Mouse (Mus musculus) erythroblast, adult 5-6 weeks (primary cell): ENCODE data around the gene Psmb6. TPM values are rescaled to one million over a fixed set of nuclear protein-coding genes. Genes with fewer than 3 reads are reported as not detected.
A peak's percentile ranks its signal among the peaks of the same experiment; 100 is the strongest.

ENCODE experiments used
- ATAC-seq: replicated peaks from 2 replicates; pipeline ENCODE4 v1.8.0; 2016; ENCODE audit warnings: moderate number of reproducible peaks, mild to moderate bottlenecking, moderate TSS enrichment, inconsistent platforms; ENCODE audit not compliant: poor library complexity, low FRiP score, severe bottlenecking
- total RNA-seq, 2 experiments: library from RNA; stranded (forward) in 1 of 2; stranded (reverse) in 1 of 2; fragments of 150-400 nt in 1 of 2; fragments of 200-764, 138-1000 nt in 1 of 2; gene quantifications; 2 replicates each; pipeline versions ENCODE4 v1.2.3 to v1.2.4; 2015 to 2017; ENCODE audit warnings: low replicate concordance in 2 of 2

The Psmb6 gene
- total RNA-seq (2015; ENCODE audit: low replicate concordance): 33.4 and 43.5 TPM in 2 replicates
- total RNA-seq (2017; ENCODE audit: low replicate concordance): 55.5 and 62.5 TPM in 2 replicates

DNA sequence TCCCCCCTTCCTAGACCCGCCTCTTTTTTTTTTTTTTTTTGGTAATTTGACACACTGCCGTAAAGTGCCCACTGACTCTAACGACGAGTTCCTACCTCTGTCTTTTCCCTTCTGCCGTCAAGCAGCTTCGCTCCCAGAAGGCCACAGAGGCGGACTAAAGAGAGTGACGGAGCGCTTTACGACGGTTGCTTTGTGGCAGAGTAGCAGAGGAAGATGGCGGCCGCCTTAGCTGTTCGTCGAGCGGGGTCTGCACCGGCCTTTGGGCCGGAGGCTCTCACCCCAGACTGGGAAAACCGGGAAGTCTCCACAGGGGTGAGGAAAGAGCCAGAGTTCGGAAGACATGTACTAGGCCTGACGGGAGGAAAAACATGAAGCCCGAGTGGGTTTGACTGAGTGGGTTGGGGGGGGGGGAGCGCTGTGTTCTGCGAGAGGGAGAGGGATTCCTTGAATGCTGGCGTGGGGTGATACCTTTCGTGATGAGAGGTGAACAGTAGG is at the start of gene Psmb6:
TSS of gene Psmb6 (plus strand) at position 184 of the 495 bp plus-strand sequence.
- ATAC-seq: peak; percentile 99

DNA sequence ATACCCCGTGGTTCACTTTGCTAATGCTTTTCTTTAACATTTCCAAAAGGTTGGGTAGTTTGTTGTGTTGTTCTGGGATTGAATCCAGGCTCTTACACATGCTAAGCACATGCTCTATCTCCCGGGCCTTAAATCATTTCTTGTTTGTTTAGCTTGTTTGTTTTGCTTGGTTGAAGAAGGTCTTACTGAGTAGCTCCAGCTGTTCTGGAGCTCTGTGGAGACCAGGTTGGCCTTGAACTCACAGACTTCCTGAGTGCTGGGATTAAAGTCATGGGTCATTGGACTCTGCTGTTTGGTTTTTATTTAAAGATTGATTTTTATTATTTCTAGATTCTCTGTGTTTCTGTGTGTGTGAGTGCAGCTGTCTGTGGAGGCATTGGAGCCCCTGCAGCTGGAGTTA is 39.7 kb upstream of the Psmb6 start:
- ATAC-seq: no peak

DNA sequence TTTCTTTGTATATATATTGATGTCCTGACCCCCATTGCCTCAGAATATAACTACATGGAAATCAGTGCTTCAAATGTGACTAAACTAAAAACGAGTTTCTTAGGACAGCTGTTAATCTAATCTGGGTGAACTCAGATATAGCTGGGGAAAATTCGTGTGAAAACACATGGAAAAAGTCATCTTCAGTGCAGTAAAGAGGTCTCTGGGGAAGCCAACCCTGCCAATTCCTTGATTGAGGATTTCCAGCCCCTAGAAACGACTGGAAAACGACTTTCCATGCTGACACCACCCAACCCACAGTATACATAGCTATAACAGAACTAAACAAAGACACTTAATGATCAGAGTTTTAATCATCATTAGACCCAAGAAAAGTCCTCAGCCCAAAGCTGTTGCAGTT is 37.4 kb upstream of the Psmb6 start:
- no peak for ATAC-seq

DNA sequence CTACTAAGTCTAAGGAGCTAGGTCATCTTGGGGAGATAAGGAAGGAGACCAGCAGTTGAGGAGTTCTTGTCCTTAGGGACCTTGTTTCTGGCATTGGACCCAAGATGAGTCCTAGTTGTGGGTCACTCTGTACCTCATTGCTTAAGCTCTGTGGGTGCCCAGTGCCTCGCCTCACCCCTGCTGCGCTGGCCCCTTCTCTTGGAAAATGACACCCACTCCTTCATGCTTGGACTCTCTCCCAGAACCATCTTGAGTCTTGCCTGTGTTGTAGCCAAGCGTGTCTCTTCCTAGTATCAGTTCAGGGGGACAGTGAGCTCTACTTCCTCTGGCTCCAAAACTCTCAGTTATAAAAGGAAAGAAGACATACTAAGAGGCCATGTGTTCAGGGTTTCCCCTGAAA is 36.0 kb upstream of the Psmb6 start:
- ATAC-seq: no peak

DNA sequence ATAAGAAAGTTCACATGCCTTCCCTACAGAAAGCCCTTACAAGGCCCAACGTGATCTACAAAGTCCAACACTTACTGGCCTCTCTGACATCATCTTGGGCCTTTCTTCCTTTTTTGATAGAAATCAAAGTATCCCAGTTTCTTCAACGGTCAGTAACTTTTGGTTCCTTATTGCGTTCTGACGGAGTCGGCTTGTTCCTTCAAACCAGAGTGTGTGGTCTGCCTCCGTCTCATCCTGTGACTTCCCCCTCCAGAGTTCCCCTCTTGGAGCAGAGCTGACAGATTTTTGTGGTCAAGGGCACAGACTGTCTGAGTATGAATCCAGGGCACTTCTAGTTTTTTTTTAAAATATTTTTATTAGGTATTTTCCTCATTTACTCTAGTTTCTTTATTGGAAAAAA is 35.5 kb upstream of the Psmb6 start:
- no peak for ATAC-seq

DNA sequence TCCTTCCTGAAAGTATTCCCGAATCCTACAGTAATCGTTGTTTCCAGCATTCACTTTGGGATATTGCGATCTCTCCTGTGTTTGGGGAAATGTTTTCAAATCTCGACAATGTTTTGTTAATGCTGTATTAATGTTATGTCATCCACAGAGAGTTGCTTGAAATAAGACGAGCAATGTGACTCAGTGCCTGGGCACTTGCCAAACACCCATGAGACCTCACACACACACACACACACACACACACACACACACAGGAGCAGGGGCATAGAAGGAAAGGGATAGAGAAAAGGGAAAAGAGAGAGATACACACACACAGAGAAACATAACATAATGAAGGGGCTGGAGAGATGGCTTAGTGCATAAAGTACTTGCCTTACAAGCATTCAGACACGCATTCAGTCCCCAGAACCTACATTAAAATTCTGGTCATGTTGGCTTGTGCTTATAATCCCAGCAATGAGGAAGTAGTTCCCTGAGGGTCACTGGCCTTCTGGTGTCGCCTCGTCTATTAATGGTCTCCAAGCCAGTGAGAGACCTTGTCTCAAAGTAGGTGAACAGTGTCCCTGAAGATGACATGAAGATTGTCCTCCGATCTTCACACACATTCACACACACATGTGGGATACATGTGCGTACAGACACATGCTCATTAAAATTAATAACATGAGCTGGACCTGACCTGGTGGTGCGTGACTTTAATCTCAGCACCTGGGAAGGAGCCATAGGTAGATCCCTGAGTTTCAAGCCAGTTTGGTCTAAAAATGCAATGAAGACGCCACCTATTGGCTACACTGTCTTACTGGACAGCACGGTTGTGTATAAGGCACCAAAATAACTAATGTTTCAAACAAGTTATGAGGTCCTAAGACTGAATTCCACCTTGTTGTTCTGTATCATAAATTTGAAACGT is 25.3 kb upstream of the Psmb6 start:
- 0 out of 2 replicates have a peak, but pooled peaks have one; percentile 35 for ATAC-seq

DNA sequence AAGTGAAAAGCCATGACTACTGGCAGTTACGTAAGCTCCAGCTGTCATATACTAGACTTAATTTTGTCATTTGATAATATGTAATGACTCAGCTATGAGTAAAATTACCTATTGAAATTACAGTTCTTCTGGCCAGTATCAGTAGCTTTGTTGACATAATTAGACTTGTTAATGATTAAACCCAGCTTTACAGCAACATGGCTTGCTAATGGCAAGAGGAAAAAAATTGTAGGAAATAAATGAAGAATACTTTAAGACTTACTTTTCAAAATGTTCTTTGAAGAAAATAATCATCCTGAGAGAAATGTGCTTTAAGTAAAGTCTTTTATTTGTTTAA is 24.7 kb upstream of the Psmb6 start:
- ATAC-seq: no peak

DNA sequence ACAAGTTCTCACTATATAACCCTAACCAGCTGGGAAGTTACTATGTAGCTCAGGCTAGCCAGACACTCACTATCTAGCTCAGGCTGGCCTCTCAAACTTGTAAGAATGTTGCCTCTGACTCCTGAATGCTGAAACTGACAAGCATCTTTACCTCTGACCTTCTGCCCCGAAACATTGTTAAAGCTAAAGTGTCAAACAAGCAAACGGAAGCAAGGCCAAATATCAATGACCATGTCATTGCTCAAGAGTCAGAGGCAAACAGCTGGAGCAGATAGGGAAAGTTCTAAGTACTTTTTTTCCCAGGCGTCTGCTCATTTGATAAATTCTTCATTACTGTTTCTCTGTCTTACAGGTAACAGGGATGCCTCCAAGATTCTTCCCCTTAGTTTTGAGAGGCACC is 23.1 kb upstream of the Psmb6 start:
- no peak for ATAC-seq

DNA sequence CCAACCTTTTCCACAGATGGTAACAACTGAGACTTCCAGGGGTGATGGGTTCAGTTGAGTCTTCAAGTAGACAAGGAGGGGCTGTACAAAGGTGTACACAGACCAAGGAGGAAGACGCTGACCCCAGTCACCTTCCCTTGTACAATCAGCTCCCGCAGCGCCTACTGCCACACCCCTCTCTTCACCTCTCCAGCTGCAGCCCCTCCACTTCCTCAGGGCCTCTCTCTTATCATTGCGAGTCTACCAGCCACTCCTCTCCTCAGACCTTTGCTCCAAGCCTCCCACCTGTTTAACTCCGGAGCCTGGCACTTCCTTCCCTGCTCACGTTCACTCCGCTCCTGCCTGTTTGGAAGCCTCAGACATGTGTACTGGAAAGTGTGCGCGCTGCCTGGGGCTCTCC is 20.2 kb upstream of the Psmb6 start, which contains the start of gene Tm4sf5:
TSS of gene Tm4sf5 (plus strand) at position 275 of the 400 bp plus-strand sequence.
- ATAC-seq: no peak

DNA sequence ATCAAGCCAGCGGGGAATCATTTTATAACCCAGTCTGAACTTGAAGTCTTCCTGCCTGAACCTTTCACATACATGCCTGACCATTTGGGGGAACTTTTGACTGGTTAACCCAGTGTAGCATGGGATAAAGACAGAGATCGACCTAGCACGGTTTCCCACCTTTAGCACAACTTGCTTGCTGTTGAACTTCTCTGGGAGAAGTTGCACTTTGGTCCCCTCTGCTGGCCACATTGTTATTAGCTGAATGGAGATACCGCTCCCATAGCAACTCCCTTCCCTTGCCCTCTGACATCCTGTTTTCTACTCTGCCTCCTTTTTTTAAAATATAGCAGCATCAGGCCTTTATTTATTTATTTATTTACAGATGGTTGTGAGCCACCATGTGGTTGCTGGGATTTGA is 18.8 kb upstream of the Psmb6 start:
- ATAC-seq: no peak

DNA sequence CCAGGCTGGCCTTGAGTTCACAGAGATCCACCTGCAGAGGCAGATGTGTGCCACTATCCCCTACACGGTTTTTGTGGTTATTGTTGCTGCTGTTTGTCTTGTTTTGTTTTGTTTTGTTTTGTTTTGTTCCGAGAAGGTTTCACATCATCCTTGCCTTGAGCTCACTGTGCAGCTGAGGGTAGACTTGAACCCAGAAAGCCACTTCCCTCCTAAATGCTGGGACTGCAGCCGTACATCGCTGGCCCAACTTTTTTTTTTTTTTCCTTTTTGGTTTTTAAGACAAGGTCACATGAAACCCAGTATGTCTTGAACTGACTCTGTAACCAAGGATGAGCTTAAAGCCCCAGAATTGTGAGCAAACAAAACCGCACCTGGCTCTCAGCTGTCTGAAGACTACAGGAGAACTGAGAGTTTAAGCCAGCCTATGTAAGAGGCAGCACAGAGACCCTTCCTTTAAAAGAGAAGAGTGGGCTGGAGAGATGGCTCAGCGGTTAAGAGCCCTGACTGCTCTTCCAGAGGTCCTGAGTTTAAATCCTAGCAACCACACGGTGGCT is 18.1 kb upstream of the Psmb6 start:
- no peak for ATAC-seq

DNA sequence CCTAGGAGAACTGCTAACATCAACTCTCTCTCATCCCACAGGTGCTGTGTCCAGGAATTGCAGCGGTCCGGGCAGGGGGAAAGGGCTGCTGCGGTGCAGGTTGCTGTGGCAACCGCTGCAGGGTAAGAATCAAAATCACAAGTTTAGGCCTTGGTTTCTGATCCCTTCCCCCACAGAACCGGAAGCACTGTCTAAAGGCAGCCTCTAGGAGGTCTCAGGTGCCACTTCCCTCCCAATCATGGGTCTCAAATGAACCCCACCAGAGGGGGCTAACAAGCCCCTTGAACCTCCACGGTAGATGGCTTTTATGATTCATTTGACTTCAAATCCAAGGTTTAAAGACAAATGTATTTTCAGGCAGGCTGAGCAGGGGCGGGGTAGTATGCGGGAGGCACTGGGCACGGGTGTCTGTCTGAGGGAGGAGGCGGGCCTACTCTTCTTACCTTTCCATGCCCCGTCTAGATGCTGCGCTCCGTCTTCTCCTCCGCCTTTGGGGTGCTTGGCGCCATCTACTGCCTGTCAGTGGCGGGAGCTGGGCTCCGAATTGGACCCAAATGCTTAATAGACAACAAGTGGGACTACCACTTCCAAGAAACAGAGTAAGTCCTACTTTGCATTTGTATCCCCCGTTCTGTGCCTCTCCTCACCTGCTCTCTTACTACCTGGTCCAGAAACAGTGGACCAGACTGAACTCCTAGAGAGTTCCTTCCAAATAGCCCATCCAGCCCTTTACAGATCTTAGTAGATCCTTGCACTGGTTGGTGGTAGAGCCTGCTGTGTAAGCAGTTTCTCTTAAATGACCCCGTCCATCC is 15.2 kb upstream of the Psmb6 start:
- ATAC-seq: no peak

DNA sequence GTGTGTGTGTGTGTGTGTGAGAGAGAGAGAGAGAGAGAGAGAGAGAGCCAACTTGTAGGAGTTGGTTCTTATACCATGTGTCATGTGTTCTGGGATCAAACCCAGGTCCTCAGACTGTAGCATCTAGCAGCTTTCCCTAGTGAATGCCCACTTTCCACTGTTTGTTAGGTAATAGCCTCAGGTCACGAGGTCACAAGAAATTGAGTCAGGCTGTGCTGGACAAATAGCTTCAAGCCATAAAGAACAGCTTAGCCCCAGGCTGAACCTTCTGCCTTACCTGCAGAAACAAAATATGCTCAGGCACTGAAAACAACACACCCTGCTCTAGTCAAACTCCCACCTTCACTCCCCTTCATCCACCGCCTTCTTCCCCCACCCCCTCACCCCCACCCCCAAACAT is 13.9 kb upstream of the Psmb6 start:
- no peak for ATAC-seq

DNA sequence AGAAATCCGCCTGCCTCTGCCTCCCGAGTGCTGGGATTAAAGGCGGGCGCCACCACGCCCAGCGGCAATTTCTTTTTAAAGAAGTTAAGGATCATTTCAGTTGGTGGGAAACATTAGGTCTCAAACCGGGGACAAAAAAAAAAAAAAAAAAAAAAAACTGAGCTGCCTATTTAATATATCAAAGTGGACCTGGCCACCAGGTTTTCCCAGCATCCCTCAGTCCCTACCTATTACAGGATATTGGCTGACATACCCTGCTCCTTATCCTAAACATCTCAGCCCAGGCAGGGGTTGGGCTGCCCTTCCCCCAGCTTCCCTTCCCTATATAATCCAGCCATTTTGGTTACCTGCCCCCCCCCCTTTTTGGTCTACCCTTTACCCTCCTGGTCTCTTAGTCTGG is 13.3 kb upstream of the Psmb6 start:
- no peak for ATAC-seq

DNA sequence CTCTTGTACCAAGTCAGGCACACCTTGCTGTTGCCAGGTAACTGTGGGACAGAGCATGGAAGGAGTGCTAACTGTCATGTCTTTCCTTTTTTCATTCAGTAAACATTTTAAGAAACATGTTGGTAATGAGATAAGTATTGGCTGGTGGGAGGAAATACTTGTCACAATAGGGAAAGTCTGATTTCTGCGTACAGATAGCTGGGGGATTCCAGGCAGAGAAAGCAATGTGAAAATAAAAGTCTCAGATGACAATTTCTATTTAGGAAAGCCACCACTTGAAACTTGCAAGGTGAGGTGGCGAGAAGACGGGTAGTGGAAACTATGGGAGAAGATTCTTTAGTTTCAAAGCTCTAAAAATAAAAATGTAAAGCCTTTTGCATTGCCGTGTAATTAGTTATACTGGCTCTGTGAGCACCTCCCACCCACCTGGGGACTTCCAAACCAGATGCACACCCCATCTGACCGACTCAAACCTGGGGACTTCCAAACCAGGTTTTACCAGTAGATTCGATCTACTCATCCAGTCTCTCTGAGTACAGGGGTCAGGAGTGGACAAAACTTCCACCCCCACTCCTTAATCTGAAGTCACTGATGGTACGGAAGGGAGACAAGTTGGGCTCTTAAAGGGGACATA is 12.3 kb upstream of the Psmb6 start:
- ATAC-seq: no peak

DNA sequence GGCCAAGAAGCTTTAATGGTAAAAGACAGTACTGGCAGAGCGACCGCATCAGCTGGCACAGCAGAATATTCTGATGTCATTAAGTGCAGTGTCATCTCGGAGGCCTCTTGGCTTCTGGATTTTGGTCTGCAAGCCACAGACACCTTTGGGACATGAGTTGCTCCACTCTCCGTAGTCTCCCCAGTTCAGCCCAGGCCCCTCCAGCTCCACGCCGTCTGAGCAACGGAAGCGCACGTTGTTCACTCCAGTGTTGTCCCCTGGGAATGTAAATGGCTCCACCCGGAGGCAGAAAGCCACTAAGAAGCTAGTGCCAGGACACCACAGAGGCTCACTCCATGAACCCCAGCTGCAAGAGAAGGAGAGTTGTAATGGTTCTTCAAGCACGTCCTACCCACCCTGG is 11.6 kb upstream of the Psmb6 start:
- ATAC-seq: no peak

DNA sequence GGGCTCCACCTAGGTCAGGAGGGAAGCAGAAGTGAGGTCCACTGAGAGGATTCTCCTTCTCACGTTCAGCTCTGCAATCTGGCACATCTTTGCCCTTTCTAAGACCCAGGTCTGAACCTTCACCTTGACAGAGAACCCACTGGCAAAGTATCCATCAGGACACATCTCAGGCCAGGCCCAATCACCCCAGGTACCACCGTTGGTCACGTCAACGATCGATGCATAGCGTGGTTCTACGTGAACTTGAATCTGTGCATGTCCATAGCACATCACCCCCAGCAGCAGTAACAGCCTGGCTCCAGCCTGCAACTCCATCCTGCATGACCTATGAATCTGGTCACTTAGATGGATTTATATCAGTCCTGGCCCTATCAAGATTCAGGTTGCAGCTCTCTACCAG is 10.9 kb upstream of the Psmb6 start, which contains the start of gene Vmo1:
TSS of gene Vmo1 (minus strand) at position 329 of the 400 bp plus-strand sequence.
- ATAC-seq: no peak

DNA sequence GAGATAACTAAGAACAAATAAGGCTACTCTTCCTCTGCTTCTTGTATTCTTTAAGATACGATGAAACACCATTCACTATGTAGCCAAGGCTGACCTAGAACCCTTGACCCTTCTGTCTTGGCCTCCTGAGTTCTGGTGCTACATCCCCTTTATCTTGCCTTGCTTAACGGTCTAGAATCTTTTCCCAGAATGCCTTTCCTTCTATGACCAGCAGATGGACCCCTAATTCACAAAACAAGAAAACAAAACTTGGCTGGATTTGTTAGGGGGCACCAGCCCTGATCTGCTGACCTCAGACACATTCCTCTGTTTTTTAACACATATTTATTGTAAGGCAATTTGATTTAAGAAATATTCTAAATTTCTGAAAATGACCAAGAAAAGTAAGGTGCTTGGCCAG is 8.8 kb upstream of the Psmb6 start:
- no peak for ATAC-seq

DNA sequence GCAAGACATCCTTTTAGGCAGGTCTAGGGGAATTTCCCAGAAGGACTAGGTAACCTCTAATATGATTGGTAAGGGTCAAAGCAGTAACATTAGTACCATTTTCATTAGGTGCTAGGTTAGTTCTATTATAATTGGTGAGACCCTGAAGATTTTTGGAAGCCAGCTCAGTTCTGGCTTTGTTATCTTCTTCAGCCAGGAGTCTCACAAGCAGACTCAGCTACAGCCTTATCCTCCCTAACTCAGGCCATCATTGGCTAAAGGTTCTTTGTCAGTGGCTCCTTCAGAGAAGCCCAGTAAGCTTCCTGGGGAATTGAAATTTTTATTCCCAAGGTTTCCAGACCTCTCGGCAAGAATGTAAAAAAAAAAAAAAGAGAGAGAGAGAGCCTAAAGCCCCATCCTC is 6.7 kb upstream of the Psmb6 start:
- ATAC-seq: no peak

DNA sequence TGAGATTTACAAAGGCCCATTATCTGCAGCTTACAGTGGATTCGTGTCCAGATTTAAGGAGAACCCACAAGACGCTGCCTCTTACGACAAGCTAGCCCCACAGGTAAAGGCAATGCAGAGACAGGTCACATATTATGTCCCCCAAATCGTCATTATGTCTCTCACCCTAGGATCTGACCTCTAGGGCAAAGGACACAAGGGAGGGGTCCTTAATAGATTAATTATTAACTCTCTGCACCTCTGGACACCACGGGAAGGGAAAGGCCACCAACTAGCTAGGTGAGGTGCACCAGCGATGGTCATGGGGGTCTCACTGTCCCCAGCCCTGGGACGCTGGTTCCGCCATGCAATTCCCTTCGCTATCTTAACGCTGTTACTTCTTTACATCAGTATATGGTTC is 6.2 kb upstream of the Psmb6 start, which contains the start of gene Gltpd2:
TSS of gene Gltpd2 (plus strand) at position 274 of the 400 bp plus-strand sequence.
- ATAC-seq: no peak
